Mouse (Mus musculus) CD4-positive, CD25-positive, alpha-beta regulatory T cell, adult 2 months (primary cell): ENCODE data around the gene 4833420G17Rik.
A peak's percentile ranks its signal among the peaks of the same experiment; 100 is the strongest.
"Not testable (repeated sequence)": the region's sequence is repeated elsewhere in the genome, so short reads cannot be mapped to it uniquely, and the experiment has no call there.

ENCODE experiments used
- DNase-seq: peaks from one replicate; pipeline ENCODE4 v3.0.0-alpha.2; 2012; ENCODE audit warnings: low read depth, low spot score

Gene 4833420G17Rik

DNA sequence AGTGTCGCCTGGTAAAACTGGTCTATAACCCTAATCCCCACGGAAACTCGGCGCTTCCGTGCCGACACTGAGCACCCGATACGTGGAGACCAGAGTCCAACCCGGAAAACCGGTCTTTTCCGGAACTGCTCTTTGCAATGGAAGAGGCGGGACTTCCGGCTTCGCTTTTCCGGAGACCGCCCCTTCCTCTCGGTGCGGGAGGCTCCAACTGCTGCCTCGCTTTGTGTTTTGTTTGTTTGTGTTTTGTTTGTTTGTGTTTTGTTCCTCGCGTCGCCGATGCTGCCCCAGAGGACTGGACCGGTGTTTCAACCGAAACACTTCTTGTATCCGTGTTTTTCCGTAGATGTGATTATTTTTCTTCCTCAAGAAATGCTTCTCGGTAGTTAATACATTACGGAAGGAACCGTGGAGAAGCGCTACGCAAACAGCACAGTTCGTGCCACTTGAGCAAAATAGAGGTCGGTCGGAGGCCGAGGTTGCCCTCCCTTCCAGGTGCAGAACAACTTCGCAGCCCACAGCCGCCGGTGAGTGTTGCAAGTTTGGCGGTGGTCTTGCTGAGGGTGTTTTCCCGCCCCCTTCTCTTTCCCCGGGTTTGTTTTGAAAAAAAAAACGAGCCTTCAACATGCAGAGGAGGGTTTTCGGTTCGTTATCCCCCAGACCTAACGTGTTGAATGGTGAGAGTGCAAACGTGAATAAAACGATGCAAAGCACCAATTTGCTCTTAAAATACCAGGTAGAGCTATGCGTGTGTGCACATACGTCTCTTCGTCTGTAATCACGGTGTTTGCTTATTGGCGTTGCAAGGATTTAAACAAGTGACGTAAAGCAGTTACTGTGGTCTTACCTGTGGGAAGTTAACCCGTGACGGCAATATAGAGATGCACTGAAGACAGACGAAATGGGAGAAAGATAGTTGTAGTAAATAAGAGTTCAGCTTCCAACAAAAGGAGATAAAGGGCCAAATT, at the start of gene 4833420G17Rik:
4833420G17Rik (plus strand) TSS at position 173 of the 965 bp plus-strand sequence.
- DNase-seq, result peak; percentile 94

- no peak for DNase-seq
Observed at GRCm38 (mm10) chr13:119413026-119413425, 49.5 kb upstream of the 4833420G17Rik start.

GRCm38 (mm10) chr13:119418479-119418878, 44.1 kb upstream of the 4833420G17Rik start:
- no peak for DNase-seq

DNA sequence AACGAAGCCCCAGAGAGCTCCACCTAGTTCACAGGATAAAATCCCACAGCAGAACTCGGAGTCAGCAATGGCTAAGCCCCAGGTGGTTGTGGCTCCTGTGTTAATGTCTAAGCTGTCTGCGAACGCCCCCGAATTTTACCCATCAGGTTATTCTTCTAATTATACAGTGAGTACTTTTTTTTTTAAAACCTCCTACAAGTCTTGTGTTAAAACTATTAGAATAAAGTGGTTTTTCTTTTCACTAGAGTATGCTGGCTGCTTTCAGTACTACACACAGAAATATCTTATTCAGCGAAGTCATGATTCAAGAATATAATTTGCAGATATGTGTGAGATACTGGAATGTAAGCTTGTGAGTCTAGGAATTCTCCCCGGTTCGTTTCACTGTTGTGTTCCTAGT, 32.4 kb upstream of the 4833420G17Rik start:
- peak; percentile 9 for DNase-seq

- no peak for DNase-seq
Observed at GRCm38 (mm10) chr13:119432041-119432440, 30.5 kb upstream of the 4833420G17Rik start.

- DNase-seq, result no peak
Observed at GRCm38 (mm10) chr13:119434359-119434758, 28.2 kb upstream of the 4833420G17Rik start.

GRCm38 (mm10) chr13:119442244-119442643, 20.3 kb upstream of the 4833420G17Rik start:
- DNase-seq, result no peak

DNA sequence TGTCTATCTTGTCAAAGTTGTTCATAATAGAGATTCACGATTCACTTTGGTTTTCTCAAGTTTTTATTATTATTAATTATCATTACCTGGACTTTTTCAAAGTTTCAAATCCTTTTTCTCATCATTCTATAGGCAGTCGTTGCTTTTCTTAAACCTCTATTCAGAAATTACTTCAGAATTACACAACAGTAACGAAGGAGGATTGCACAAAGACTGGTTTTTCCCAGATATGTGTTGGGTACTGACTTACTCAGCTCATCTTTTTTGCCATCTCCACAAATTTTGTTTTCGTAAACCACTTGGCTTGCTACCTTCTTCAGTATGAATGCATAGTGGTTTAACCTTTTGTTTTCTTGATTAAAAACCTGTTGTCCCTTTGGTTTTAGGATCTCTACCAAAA, 9.0 kb upstream of the 4833420G17Rik start:
- no peak for DNase-seq

DNA sequence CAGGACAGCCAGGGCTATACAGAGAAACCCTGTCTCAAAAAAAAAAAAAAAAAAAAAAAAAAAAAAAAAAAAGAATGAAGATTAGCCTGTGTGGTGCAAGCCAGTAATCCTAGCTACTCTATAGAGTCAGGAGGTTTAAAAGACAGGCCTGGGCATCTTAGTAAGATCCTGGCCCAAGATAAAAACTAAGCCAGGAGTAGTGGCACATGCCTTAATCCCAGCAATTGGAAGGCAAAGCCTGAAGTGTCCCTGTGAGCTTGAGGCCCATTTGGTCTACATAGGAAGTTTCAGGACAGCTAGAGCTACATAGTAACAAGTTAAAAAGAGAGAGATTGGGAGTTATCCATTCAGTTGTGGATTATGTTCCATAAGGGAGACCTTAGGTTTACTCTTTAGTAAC, 7.5 kb upstream of the 4833420G17Rik start:
- DNase-seq, result no peak

- DNase-seq, result no peak
Observed at GRCm38 (mm10) chr13:119456342-119456741, 6.2 kb upstream of the 4833420G17Rik start.

DNA sequence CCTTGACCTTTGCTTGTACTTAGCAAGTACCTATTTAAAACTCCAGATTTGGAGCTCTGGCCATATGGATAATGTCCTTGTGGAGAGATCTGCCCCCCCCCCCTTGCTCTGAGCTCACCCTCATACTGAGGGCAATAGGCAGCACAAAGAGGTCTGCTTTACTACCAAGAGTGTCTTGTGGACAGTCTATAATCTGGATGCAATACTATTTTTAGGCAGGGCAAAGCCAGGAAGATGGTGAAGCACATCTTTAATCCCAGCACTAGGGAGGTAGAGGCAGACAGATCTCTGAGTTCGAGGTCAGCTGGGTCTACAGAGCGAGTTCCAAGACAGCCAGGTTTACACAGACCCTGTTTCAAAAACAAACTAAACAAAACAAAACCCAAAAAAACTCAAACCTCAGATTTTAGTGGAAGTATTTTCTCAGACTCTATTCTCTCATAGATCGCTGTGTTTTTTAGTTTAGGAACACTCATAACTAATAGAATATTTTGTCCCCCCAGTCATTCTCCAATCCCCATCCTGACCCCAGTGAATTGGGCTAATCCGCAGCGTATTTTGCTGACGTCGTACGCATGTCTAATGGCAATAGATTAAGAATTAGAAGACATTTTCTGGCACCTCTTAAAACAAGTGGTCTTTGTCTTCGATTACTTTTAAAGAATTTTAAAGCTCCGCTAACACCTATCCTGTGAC, 520 bp upstream of the 4833420G17Rik start:
- peak; percentile 8 for DNase-seq

DNA sequence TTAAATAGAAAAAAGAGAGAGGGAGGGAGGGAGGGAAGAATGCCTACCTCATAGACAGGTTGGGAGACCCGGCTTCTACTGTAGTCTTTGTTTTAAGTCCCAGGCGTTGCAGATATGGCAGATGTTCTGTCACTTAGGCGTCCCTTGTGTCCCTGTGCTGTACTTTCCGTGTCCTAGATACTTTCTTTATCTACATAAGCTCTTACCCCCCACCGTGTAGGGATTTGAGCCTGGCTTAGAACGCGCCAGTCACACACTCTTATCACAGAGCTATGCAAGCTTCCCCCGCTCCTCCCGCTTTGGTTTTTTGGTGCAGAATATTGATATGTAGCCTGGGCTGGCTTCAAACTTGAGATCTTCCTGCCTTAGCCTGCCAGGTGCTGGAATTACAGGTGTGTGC, 14.1 kb downstream of the 4833420G17Rik start:
- no peak for DNase-seq

- no peak for DNase-seq
Observed at GRCm38 (mm10) chr13:119477789-119478188, 15.2 kb downstream of the 4833420G17Rik start.

- no peak for DNase-seq
Observed at GRCm38 (mm10) chr13:119487354-119487753, 24.8 kb downstream of the 4833420G17Rik start.

DNA sequence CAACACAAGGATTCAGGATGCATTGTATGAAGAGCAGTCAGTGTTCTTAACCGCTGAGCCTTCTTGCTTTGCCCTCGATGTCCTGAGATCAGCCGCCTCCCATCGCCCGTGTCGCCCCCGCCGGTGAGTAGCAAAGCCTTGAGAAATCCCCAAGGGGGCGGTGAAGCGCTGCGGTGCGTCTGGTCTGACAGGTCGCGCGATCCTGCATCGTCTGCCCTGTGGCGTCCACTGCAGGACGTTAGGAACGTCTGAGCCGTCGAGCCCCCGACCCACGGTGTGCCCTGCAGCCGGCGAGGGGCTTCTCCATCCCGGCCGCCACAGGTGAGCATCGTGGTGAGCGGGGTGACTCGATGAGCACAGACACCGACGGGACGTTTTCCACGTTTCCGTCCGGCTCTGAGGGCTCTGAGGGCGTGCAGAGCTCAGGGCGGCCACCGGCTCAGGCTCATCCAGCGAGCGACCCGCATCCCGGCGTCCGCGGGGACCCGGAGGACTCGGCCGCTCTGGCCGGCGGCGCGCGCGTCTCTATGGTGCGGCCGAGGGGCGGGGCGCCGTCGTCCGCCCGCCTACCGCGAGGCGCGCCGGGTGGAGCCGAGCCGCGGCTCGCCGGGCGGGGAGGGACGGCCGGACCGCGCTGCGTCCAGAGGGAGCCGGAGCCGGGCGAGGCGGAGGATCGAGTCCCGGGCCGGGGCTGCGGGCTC, 25.5 kb downstream of the 4833420G17Rik start, which contains the start of the genes Tmem267 and 3110070M22Rik:
Tmem267 (plus strand) TSS at position 160 of the 701 bp plus-strand sequence.
3110070M22Rik (minus strand) TSS at position 504 of the 701 bp plus-strand sequence.
- peak; percentile 90 for DNase-seq

DNA sequence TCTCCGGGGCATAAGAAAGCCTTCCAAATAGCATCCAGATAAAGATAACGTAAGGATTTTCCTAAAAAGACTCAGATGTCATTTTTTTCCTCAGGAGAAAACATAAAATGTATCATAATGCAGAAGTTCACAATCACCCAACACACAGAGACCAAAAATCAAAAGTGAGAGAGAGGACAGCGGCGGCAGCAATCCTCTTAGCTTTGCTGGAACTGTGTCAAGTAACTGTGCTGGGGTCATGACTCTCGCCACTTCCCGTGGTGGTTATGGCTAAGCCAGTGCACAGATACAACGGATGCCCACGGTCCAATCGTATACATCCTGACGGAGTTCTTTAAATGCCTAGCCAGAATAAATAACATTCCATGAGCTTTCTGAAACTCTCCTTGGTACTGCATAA, 29.5 kb downstream of the 4833420G17Rik start:
- DNase-seq, result not testable (repeated sequence)

DNA sequence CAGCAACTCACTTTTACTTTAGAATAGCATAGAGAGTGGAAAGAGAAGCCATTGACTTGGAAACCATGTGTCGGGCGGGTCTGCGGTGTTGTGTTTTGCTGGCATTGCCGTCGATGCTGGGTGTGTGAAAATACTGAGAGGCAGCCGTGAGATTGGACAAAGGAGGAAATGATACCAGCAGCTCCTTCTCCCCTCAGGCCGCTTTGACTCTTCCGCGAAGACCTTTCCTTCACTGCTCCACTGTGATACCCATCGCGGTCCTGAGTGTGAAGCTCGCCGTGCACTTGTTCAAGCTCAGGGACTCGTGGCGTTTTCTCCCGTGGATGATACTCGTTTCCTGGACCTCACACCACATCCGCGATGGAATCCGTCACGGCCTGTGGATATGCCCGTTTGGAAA, 32.4 kb downstream of the 4833420G17Rik start:
- not testable (repeated sequence) for DNase-seq
